Mouse (Mus musculus) small intestine, adult 2 months (tissue): ENCODE measurements around the gene Tfe3.
"Not testable (repeated sequence)": the region's sequence is repeated elsewhere in the genome, so short reads cannot be mapped to it uniquely, and the experiment has no call there.

Experiments used
- CTCF ChIP-seq: fragments of 200-500 bp; IDR thresholded peaks from 2 replicates; pipeline ENCODE4 v1.5.1; 2012; ENCODE audit warnings: low read depth, mild to moderate bottlenecking, control low read depth, inconsistent platforms, low read length, moderate library complexity, mixed read lengths; ENCODE audit not compliant: insufficient replicate concordance, insufficient read length; ENCODE audit errors: extremely low read depth
- POLR2A ChIP-seq: fragments of 200-500 bp; IDR thresholded peaks from 2 replicates; pipeline ENCODE4 v1.6.1; 2012; ENCODE audit warnings: low read depth, mild to moderate bottlenecking, control low read depth, inconsistent platforms, low read length, moderate library complexity

DNA sequence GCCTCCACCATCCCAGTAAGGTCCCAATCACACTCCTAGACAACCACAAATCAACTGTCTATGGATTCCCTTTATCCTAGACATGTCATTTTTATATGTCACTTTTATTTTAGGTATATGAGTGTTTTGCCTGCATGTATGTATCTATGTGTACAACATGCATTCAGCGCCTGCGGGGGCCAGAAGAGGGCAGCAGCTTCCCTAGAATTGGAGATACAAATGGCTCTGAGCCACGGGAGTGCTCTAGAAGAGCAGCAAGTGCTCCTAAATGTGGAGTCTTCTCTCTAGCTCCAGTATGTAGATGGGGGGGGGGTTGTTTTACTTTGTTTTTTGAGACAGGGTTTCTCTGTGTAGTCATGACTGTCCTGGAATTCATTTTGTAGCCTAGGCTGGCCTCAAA is 8.7 kb upstream of the Tfe3 start:
- peak; percentile 15; the same call in 1 of the 2 replicates for TF ChIP-seq CTCF
- not testable (repeated sequence) for TF ChIP-seq POLR2A
